Comparison of ENCODE assay signal across 9 mouse cellular contexts in the genomic region with DNA sequence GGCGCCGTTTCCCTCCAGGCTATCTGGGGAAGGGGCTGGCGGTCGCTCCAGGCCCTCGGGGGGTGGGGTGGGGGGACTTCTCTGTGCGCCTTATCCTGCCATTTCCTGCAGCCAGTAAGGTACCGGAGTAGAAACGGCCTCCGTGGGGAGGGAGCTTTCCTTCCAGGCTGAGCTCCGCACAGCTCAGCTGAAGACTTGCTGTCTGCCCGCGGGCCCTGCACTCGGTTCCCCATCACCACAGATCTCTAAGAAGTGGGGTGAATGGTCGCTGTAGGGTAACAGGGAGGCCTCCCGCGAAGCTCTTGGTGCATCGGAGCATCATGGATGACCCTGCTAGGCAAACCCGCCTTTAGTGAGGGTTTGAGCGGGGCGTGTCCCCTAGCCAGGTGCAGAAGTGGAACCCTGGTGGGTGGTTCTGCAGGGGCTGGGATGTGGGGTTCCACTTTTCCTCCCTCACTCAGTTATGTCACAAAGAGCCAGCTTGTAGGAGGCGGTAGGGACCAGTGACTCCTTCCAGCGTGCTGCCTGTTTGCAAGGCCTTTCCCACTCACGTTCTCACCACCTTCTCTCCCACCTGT. TPM values are rescaled to one million over a fixed set of nuclear protein-coding genes. Genes with fewer than 3 reads are reported as not detected.
DNase-seq lines count a peak whose midpoint lies in the region; ATAC-seq and TF ChIP-seq lines count a peak whose summit lies in the region.
"Had no signal": no experiment of that assay in that cellular context is flagged by ENCODE, and none has a peak within 500 bp of the region (broad histone marks: within the 10 kb centered on the region; RNA-seq: fewer than 3 reads in every experiment).

No protein-coding gene starts in this region.

- H3K9me3 ChIP-seq in heart, embryonic 14.5 days (ENCODE audit: control insufficient read depth, low read length): no peaks in the 10 kb centered on the region
- peaks cover 8% of the 10 kb centered on the region for H3K9me3 ChIP-seq in CH12.LX (replicated peaks; ENCODE audit: low read length)
- no peaks in the 10 kb centered on the region for H3K9me3 ChIP-seq in forebrain, embryonic 15.5 days
- no peaks in the 10 kb centered on the region for H3K9me3 ChIP-seq in liver, embryonic 15.5 days (replicated peaks)

- TF ChIP-seq RAD21 in CH12.LX (IDR thresholded peaks at IDR 0.05; ENCODE audit: low read depth, low read length): no peak

- no peak for TF ChIP-seq CTCF in CH12.LX (conservative IDR thresholded peaks at IDR 0.05 in 1 of 2, IDR thresholded peaks at IDR 0.05 in 1 of 2; ENCODE audit: low read depth in 2 of 2, low read length in 2 of 2)

- peak overlapping the region; percentile 71; the same call in 1 of the 2 replicates for H3K9ac ChIP-seq in heart, embryonic 14.5 days (ENCODE audit: low read length)
- peak overlapping the region; percentile 82 for H3K9ac ChIP-seq in CH12.LX (ENCODE audit: insufficient read depth, low read depth)
- H3K9ac ChIP-seq in forebrain, embryonic 15.5 days (replicated peaks): peak overlapping the region; percentile 70
- H3K9ac ChIP-seq in liver, embryonic 15.5 days: no peak overlapping the region

- H3K27ac ChIP-seq in heart, embryonic 14.5 days (replicated peaks in 1 of 2; ENCODE audit: control insufficient read depth in 1 of 2, insufficient read depth in 1 of 2, low read depth in 2 of 2, low read length in 2 of 2): no peak overlapping the region
- peak overlapping the region; percentile 83 for H3K27ac ChIP-seq in CH12.LX (ENCODE audit: insufficient read depth, low read depth)
- H3K27ac ChIP-seq in forebrain, embryonic 15.5 days (replicated peaks): peak overlapping the region; percentile 83
- no peak overlapping the region for H3K27ac ChIP-seq in liver, embryonic 15.5 days (replicated peaks)

- no peak for ATAC-seq in heart, embryonic 14.5 days (ENCODE audit: insufficient number of reproducible peaks, insufficient read depth, low FRiP score, low read depth)
- ATAC-seq in forebrain, embryonic 15.5 days (replicated peaks): peak; percentile 8; the same call in 1 of the 2 replicates
- ATAC-seq in liver, embryonic 15.5 days (ENCODE audit: insufficient read depth): no peak
- ATAC-seq: Patski had no signal

- intact Hi-C loops in heart, postnatal 14 days (cut with DNase I): loop anchor here (5.0 kb wide), 2 partner anchors 34 to 74 kb away; no protein-coding TSS in a partner anchor

- no peak for TF ChIP-seq EP300 in CH12.LX (IDR thresholded peaks at IDR 0.05; ENCODE audit: low read length)

- H3K4me2 ChIP-seq in heart, embryonic 14.5 days (ENCODE audit: low read length): peak overlapping the region; percentile 91
- peak overlapping the region; percentile 87 for H3K4me2 ChIP-seq in CH12.LX (ENCODE audit: insufficient read depth, low read depth, poor library complexity, severe bottlenecking)
- H3K4me2 ChIP-seq in forebrain, embryonic 15.5 days (replicated peaks): peak overlapping the region; percentile 95
- peak overlapping the region; percentile 53 for H3K4me2 ChIP-seq in liver, embryonic 15.5 days

- 12% methylated on average over 23 of the region's 23 CpGs for WGBS in heart, embryonic 14.5 days
- WGBS in forebrain, embryonic 15.5 days: 12% methylated on average over 22 of the region's 23 CpGs
- WGBS in liver, embryonic 15.5 days (ENCODE audit: insufficient replicate concordance): 9% methylated on average over 23 of the region's 23 CpGs

- H3K4me3 ChIP-seq in heart, embryonic 14.5 days (ENCODE audit: control insufficient read depth in 1 of 2, insufficient read depth in 1 of 2, low read depth in 1 of 2, low read length in 2 of 2): peak overlapping the region; percentile 54 to 63
- peak overlapping the region; percentile 85 to 97 (median 96) for H3K4me3 ChIP-seq in CH12.LX (replicated peaks in 1 of 3; ENCODE audit: low read depth in 2 of 3, low read length in 2 of 3, poor library complexity in 1 of 3)
- H3K4me3 ChIP-seq in forebrain, embryonic 15.5 days: peak overlapping the region; percentile 64
- peak overlapping the region; percentile 43 for H3K4me3 ChIP-seq in liver, embryonic 15.5 days (replicated peaks)

- no peaks in the 10 kb centered on the region for H3K36me3 ChIP-seq in heart, embryonic 14.5 days (ENCODE audit: control insufficient read depth, insufficient read depth, low read length)
- peaks cover 5 to 50% of the 10 kb centered on the region in 2 experiments for H3K36me3 ChIP-seq in CH12.LX (replicated peaks in 1 of 2; ENCODE audit: control insufficient read depth in 1 of 2, insufficient read depth in 1 of 2, low read length in 1 of 2)
- no peaks in the 10 kb centered on the region for H3K36me3 ChIP-seq in forebrain, embryonic 15.5 days
- H3K36me3 ChIP-seq in liver, embryonic 15.5 days (replicated peaks): no peaks in the 10 kb centered on the region

- peaks cover 14 to 31% of the 10 kb centered on the region in 2 experiments for H3K4me1 ChIP-seq in heart, embryonic 14.5 days (ENCODE audit: control insufficient read depth in 2 of 2, insufficient read depth in 2 of 2, low read length in 2 of 2)
- H3K4me1 ChIP-seq in CH12.LX (ENCODE audit: control insufficient read depth in 1 of 2, insufficient read depth in 2 of 2): peaks cover 19 to 53% of the 10 kb centered on the region in 2 experiments
- peaks cover 25% of the 10 kb centered on the region for H3K4me1 ChIP-seq in forebrain, embryonic 15.5 days
- peaks cover 14% of the 10 kb centered on the region; the same call in 1 of the 2 replicates for H3K4me1 ChIP-seq in liver, embryonic 15.5 days (replicated peaks)

- peaks cover 38% of the 10 kb centered on the region for H3K27me3 ChIP-seq in heart, embryonic 14.5 days (ENCODE audit: control insufficient read depth, insufficient read depth, low read length)
- H3K27me3 ChIP-seq in CH12.LX (replicated peaks): no peaks in the 10 kb centered on the region
- 0 out of 2 replicates have a peak, but pooled peaks cover 9% of the 10 kb centered on the region for H3K27me3 ChIP-seq in forebrain, embryonic 15.5 days
- H3K27me3 ChIP-seq in liver, embryonic 15.5 days: peaks cover 55% of the 10 kb centered on the region

- DNase-seq in heart, postnatal 14 days: no peak
- DNase-seq in CH12.LX (ENCODE audit: extremely low read depth): no peak
- DNase-seq in thymus, postnatal 14 days: peak; percentile 78
- DNase-seq in cerebellum, adult 18-20 months: no peak
- no peak for DNase-seq in spleen, adult 12 weeks (ENCODE audit: low spot score)

- no peak; the same call in 1 of the 2 replicates for TF ChIP-seq POLR2A in CH12.LX (IDR thresholded peaks at IDR 0.05; ENCODE audit: low read depth, low read length)

- H3K79me2 ChIP-seq in CH12.LX (replicated peaks; ENCODE audit: control insufficient read depth, extremely low read depth, insufficient read depth, poor library complexity, severe bottlenecking): peaks cover 65% of the 10 kb centered on the region

- dilution Hi-C loops in CH12.LX (cut with MboI; ENCODE audit: extremely low pct_ligation_motif_present, extremely low pct_unique_long_range_greater_than_20kb, low sequenced_read_pairs): no loop called here

- in situ Hi-C loops in CH12.LX (cut with MboI; ENCODE audit: low pct_ligation_motif_present, low pct_unique_long_range_greater_than_20kb, low sequenced_read_pairs): loop anchor here (5.0 to 10.0 kb wide), 2 partner anchors 46 to 64 kb away; no protein-coding TSS in a partner anchor

TF ChIP-seq in CH12.LX, 34 proteins besides CTCF, POLR2A, EP300 and RAD21:
- TF ChIP-seq KAT2A (IDR thresholded peaks at IDR 0.05; ENCODE audit: insufficient replicate concordance, low read length) (no peak), GABPA (IDR thresholded peaks at IDR 0.05; ENCODE audit: insufficient replicate concordance, low read depth, low read length) (no peak), MXI1 (IDR thresholded peaks at IDR 0.05; ENCODE audit: low read depth, low read length) (no peak; the same call in none of the 2 replicates), ZMIZ1 (IDR thresholded peaks at IDR 0.05; ENCODE audit: low read depth, low read length) (no peak), JUND (conservative IDR thresholded peaks at IDR 0.05; ENCODE audit: low read depth, low read length) (no peak), JUN (IDR thresholded peaks at IDR 0.05; ENCODE audit: insufficient read depth, low read depth, low read length) (no peak), SMC3 (IDR thresholded peaks at IDR 0.05; ENCODE audit: low read depth, low read length) (no peak), MEF2A (IDR thresholded peaks at IDR 0.05; ENCODE audit: borderline replicate concordance, low read depth, low read length) (no peak), ELF1 (IDR thresholded peaks at IDR 0.05; ENCODE audit: low read depth, low read length) (no peak), MAZ (IDR thresholded peaks at IDR 0.05; ENCODE audit: low read depth, low read length) (no peak), BHLHE40 (IDR thresholded peaks at IDR 0.05; ENCODE audit: low read depth, low read length) (no peak), MAX (IDR thresholded peaks at IDR 0.05; ENCODE audit: low read length) (no peak)

RNA-seq across cellular contexts. Expression of gene Ppp1r16b, which starts 3.3 kb away (rescaled TPM):
- polyA plus RNA-seq in heart, embryonic 14.5 days (2014; fragmentation: Nextera tagmentation; extraction: Ambion mirVana): 4.7 and 6.0 TPM in 2 replicates
- 10 to 100 TPM; 17.0 to 20.2 TPM for total RNA-seq in heart, postnatal 14 days (2021)
- 49.3 and 52.0 TPM in 2 replicates for total RNA-seq in CH12.LX (2012; rRNA removed)
- total RNA-seq in CH12.LX (2014; rRNA removed): 28.9 and 37.7 TPM in 2 replicates
- 49.4 and 55.7 TPM in 2 replicates for polyA plus RNA-seq in CH12.LX (2012; ENCODE audit: insufficient read length, low read depth)
- polyA plus RNA-seq in forebrain, embryonic 15.5 days (2015; fragmentation: Nextera tagmentation; extraction: Ambion mirVana): 22.1 and 24.4 TPM in 2 replicates
- polyA plus RNA-seq in liver, embryonic 15.5 days (2015; fragmentation: Nextera tagmentation; extraction: Ambion mirVana): 1.2 and 1.6 TPM in 2 replicates

RNA-seq across cellular contexts. Expression of gene Actr5, which starts 43.8 kb away (rescaled TPM):
- 7.9 and 8.6 TPM in 2 replicates for polyA plus RNA-seq in heart, embryonic 14.5 days (2014; fragmentation: Nextera tagmentation; extraction: Ambion mirVana)
- 1 to 10 TPM; 6.9 to 8.9 TPM for total RNA-seq in heart, postnatal 14 days (2021)
- total RNA-seq in CH12.LX (2012; rRNA removed) (20.3 and 24.0 TPM in 2 replicates), CH12.LX (2014; rRNA removed) (13.9 and 14.4 TPM in 2 replicates)
- polyA plus RNA-seq in CH12.LX (2012; ENCODE audit: insufficient read length, low read depth): 14.6 and 19.8 TPM in 2 replicates
- 13.4 and 14.7 TPM in 2 replicates for polyA plus RNA-seq in forebrain, embryonic 15.5 days (2015; fragmentation: Nextera tagmentation; extraction: Ambion mirVana)
- 5.1 and 5.3 TPM in 2 replicates for polyA plus RNA-seq in liver, embryonic 15.5 days (2015; fragmentation: Nextera tagmentation; extraction: Ambion mirVana)

RNA-seq across cellular contexts. Expression of gene Slc32a1, which starts 58.0 kb away (rescaled TPM):
- polyA plus RNA-seq in heart, embryonic 14.5 days (2014; fragmentation: Nextera tagmentation; extraction: Ambion mirVana): not detected in 2 replicates
- total RNA-seq in heart, postnatal 14 days (2021): not detected
- total RNA-seq in CH12.LX (2012; rRNA removed) (not detected in 2 replicates), CH12.LX (2014; rRNA removed) (not detected in 2 replicates)
- polyA plus RNA-seq in CH12.LX (2012; ENCODE audit: insufficient read length, low read depth): not detected in 2 replicates
- polyA plus RNA-seq in forebrain, embryonic 15.5 days (2015; fragmentation: Nextera tagmentation; extraction: Ambion mirVana): 7.1 and 7.4 TPM in 2 replicates
- polyA plus RNA-seq in liver, embryonic 15.5 days (2015; fragmentation: Nextera tagmentation; extraction: Ambion mirVana): not detected in 2 replicates
- polyA plus RNA-seq: Patski had no signal

Comparison
In these comparisons a context has a peak if more than half of its experiments do, and no peak if none do; other contexts are left out.
1. H3K27ac ChIP-seq: peak in CH12.LX (single experiment) and forebrain, embryonic 15.5 days (single experiment); none in heart, embryonic 14.5 days (0 of 2) and liver, embryonic 15.5 days (single experiment).
2. H3K4me3 ChIP-seq: peak in every context shown above with its lines; median percentile 96 in CH12.LX; 64 in forebrain, embryonic 15.5 days; 58 in heart, embryonic 14.5 days; 43 in liver, embryonic 15.5 days.
3. Peak in every context shown above with its lines, with median percentiles within 50 percentile points of each other: H3K4me2 ChIP-seq.